Mouse (Mus musculus) liver, embryonic 14.5 days (tissue): ENCODE measurements at regions not wholly inside any gene's neighbourhood (a gene's known extent, or its start where the extent isn't known, plus 50 kb on each side); places are given as distances from the start of the nearest gene placed in this dataset.

ENCODE experiments used
- CTCF ChIP-seq: IDR thresholded peaks from 2 replicates; pipeline ENCODE4 v1.5.1; 2016; ENCODE audit warnings: antibody characterized with exemption, low read depth, control low read depth
- EP300 ChIP-seq: IDR thresholded peaks from 2 replicates; pipeline ENCODE4 v1.6.1; 2016; ENCODE audit warnings: antibody characterized with exemption, low read depth

DNA sequence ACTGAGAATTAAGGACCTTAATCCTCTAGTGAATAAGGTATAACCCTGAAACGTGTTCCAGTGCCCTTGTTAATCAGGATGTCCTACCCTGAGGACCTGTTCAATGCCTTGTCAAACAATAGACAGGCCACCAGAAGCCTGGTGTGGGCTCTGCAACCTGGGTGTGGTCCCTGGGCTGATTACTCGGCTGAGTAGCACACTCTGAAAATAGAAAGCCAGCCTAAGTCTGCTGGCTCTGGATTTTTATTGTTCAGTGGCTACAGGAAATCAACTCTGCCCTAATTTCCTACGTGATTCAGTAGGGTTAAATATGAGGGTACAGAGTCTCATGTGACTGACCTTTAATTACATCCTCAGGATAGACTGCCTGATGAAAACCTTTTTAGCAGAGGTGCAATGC, 113.9 kb upstream of the Adgrl4 start:
- no peak for TF ChIP-seq CTCF
- TF ChIP-seq EP300 = no peak
